Mouse (Mus musculus) bone marrow, adult 2 months (tissue): ENCODE results near the gene Tomm40l.
A peak's percentile ranks its signal among the peaks of the same experiment; 100 is the strongest.

Experiments
- CTCF ChIP-seq: fragments of 200-500 bp; IDR thresholded peaks from 2 replicates; pipeline ENCODE4 v1.5.1; 2011; ENCODE audit warnings: low read length, control low read depth; ENCODE audit not compliant: control insufficient read depth, insufficient read depth
- POLR2A ChIP-seq: fragments of 200-500 bp; IDR thresholded peaks from 2 replicates; pipeline ENCODE4 v1.6.1; 2011; ENCODE audit warnings: low read depth, mild to moderate bottlenecking, control low read depth, low read length, borderline replicate concordance; ENCODE audit not compliant: control insufficient read depth

DNA sequence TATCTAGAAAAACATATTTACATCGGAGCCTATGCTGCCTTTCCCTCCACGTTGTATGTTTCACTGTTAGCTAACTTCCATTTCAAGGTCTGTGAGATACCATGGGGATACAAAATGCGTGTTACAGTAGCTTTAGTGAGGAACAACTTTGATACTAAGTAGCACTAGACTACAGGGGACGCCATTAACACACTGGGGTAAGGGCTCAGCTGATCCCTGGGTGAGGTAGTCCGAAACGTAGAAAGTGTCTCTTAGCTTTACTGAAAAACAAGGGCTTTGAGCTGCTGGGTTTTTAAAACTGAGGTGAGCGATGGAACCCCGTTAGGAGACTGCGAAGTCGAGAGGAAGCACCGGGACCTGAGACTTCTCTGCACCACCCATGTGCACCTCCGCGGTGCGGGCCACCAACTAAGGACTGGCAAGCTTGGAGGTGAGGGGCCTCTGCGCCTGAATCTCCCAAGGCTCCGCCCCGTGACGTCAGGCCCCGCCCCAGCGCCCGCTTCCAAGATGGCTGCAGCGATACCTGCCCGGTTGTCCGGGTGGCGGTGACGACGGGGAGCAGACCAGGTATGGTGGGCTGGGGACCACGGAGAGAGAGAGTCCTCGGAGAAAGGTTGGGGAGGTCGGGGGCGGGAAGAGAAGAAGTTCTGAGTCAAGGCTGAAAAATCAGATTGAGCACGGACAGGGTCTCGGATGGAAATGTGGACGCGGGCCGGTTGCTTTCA lies 47.7 kb upstream of the Tomm40l start, which contains the start of gene B4galt3:
- no peak for TF ChIP-seq CTCF
- TF ChIP-seq POLR2A, result peak; percentile 99
